Comparison of ENCODE assay signal across 8 mouse cellular contexts in genomic region chr13:48544867-48545266, GRCm38 (mm10). TPM values are rescaled to one million over a fixed set of nuclear protein-coding genes. Genes with fewer than 3 reads are reported as not detected.
DNase-seq lines count a peak whose midpoint lies in the region; ATAC-seq and TF ChIP-seq lines count a peak whose summit lies in the region.
"Had no signal": no experiment of that assay in that cellular context is flagged by ENCODE, and none has a peak within 500 bp of the region (broad histone marks: within the 10 kb centered on the region; RNA-seq: fewer than 3 reads in every experiment).

No protein-coding gene starts in this region.

- DNase-seq in lung, adult 18-20 months: no peak
- DNase-seq in limb, embryonic 14.5 days (ENCODE audit: low spot score): no peak
- no peak for DNase-seq in spleen, adult 18-20 months
- no peak for DNase-seq in retina, embryonic 14.5 days (ENCODE audit: low spot score)
- DNase-seq: kidney, adult 18-20 months had no signal

- ATAC-seq in lung, embryonic 15.5 days (ENCODE audit: borderline replicate concordance, extremely low read depth, low FRiP score, low TSS enrichment): no peak
- ATAC-seq in forebrain, embryonic 12.5 days (ENCODE audit: low FRiP score): no peak
- ATAC-seq in limb, embryonic 14.5 days (ENCODE audit: low FRiP score, low read depth): no peak
- ATAC-seq in stomach, embryonic 15.5 days (ENCODE audit: insufficient read depth, low FRiP score, low read depth): no peak

- H3K36me3 ChIP-seq in lung, embryonic 15.5 days: no peaks in the 10 kb centered on the region
- no peaks in the 10 kb centered on the region for H3K36me3 ChIP-seq in forebrain, embryonic 12.5 days (replicated peaks)
- H3K36me3 ChIP-seq in limb, embryonic 14.5 days (ENCODE audit: control insufficient read depth, insufficient read depth, low read length): peaks cover 4% of the 10 kb centered on the region; the same call in 1 of the 2 replicates
- no peaks in the 10 kb centered on the region for H3K36me3 ChIP-seq in stomach, embryonic 15.5 days

- no peak for TF ChIP-seq POLR2A in limb, embryonic 14.5 days (IDR thresholded peaks at IDR 0.05; ENCODE audit: borderline replicate concordance, extremely low read depth, insufficient read depth, insufficient read length)

- peak overlapping the region; percentile 92; the same call in 1 of the 2 replicates for H3K27ac ChIP-seq in lung, embryonic 15.5 days
- H3K27ac ChIP-seq in forebrain, embryonic 12.5 days: no peak overlapping the region
- H3K27ac ChIP-seq in limb, embryonic 14.5 days (replicated peaks; ENCODE audit: low read depth, low read length): no peak overlapping the region
- no peak overlapping the region; the same call in 1 of the 2 replicates for H3K27ac ChIP-seq in stomach, embryonic 15.5 days

- H3K4me2 ChIP-seq in lung, embryonic 15.5 days: peak overlapping the region; percentile 67
- H3K4me2 ChIP-seq in forebrain, embryonic 12.5 days: peak overlapping the region; percentile 74
- peak overlapping the region; percentile 50 for H3K4me2 ChIP-seq in limb, embryonic 14.5 days (replicated peaks; ENCODE audit: low read depth, low read length, severe bottlenecking)
- peak overlapping the region; percentile 53 for H3K4me2 ChIP-seq in stomach, embryonic 15.5 days

- peak overlapping the region; percentile 76 for H3K4me3 ChIP-seq in lung, embryonic 15.5 days
- H3K4me3 ChIP-seq in forebrain, embryonic 12.5 days (replicated peaks): peak overlapping the region; percentile 91
- H3K4me3 ChIP-seq in limb, embryonic 14.5 days (replicated peaks; ENCODE audit: low read length): peak overlapping the region; percentile 97
- peak overlapping the region; percentile 87 for H3K4me3 ChIP-seq in stomach, embryonic 15.5 days (replicated peaks)

- peaks cover 41% of the 10 kb centered on the region for H3K4me1 ChIP-seq in lung, embryonic 15.5 days
- peaks cover 28% of the 10 kb centered on the region for H3K4me1 ChIP-seq in forebrain, embryonic 12.5 days
- H3K4me1 ChIP-seq in limb, embryonic 14.5 days (ENCODE audit: control insufficient read depth, insufficient read depth, low read length): peaks cover 31% of the 10 kb centered on the region
- peaks cover 17% of the 10 kb centered on the region for H3K4me1 ChIP-seq in stomach, embryonic 15.5 days

- H3K27me3 ChIP-seq in lung, embryonic 15.5 days: no peaks in the 10 kb centered on the region
- no peaks in the 10 kb centered on the region for H3K27me3 ChIP-seq in forebrain, embryonic 12.5 days
- H3K27me3 ChIP-seq in limb, embryonic 14.5 days (ENCODE audit: control insufficient read depth, insufficient read depth, low read length): no peaks in the 10 kb centered on the region
- no peaks in the 10 kb centered on the region for H3K27me3 ChIP-seq in stomach, embryonic 15.5 days (replicated peaks)

- H3K9me3 ChIP-seq in lung, embryonic 15.5 days: no peaks in the 10 kb centered on the region
- H3K9me3 ChIP-seq in forebrain, embryonic 12.5 days: no peaks in the 10 kb centered on the region
- H3K9me3 ChIP-seq in limb, embryonic 14.5 days (ENCODE audit: control insufficient read depth, low read length): no peaks in the 10 kb centered on the region
- H3K9me3 ChIP-seq in stomach, embryonic 15.5 days: no peaks in the 10 kb centered on the region

- H3K9ac ChIP-seq in lung, embryonic 15.5 days: peak overlapping the region; percentile 79
- H3K9ac ChIP-seq in forebrain, embryonic 12.5 days: no peak overlapping the region
- H3K9ac ChIP-seq in limb, embryonic 14.5 days (ENCODE audit: low read depth, low read length, severe bottlenecking): peak overlapping the region; percentile 80
- H3K9ac ChIP-seq in stomach, embryonic 15.5 days: no peak overlapping the region

- WGBS in lung, embryonic 15.5 days: 22% methylated on average over 4 of the region's 4 CpGs
- WGBS in forebrain, embryonic 12.5 days: 55% methylated on average over 4 of the region's 4 CpGs
- WGBS in limb, embryonic 14.5 days: 42% methylated on average over 4 of the region's 4 CpGs
- WGBS in stomach, embryonic 15.5 days: 35% methylated on average over 4 of the region's 4 CpGs

RNA-seq across cellular contexts. Expression of gene A830005F24Rik, which starts 31.5 kb away (rescaled TPM):
- polyA plus RNA-seq in lung, embryonic 15.5 days (2015; fragmentation: Nextera tagmentation; extraction: Ambion mirVana): 0.79 and 1.1 TPM in 2 replicates
- polyA plus RNA-seq in forebrain, embryonic 12.5 days (2016; fragmentation: Nextera tagmentation; extraction: Ambion mirVana): 2.9 TPM in 2 replicates
- 0.26 and 1.6 TPM in 2 replicates for polyA plus RNA-seq in limb, embryonic 14.5 days (2012; rRNA removed)
- polyA plus RNA-seq in limb, embryonic 14.5 days (2014; fragmentation: Nextera tagmentation; extraction: Ambion mirVana): 1.2 and 1.8 TPM in 2 replicates
- polyA plus RNA-seq in stomach, embryonic 15.5 days (2015; fragmentation: Nextera tagmentation; extraction: Ambion mirVana): 0.51 and 0.86 TPM in 2 replicates

RNA-seq across cellular contexts. Expression of gene Zfp169, which starts 31.6 kb away (rescaled TPM):
- 3.6 and 3.7 TPM in 2 replicates for polyA plus RNA-seq in lung, embryonic 15.5 days (2015; fragmentation: Nextera tagmentation; extraction: Ambion mirVana)
- 5.7 and 7.0 TPM in 2 replicates for polyA plus RNA-seq in forebrain, embryonic 12.5 days (2016; fragmentation: Nextera tagmentation; extraction: Ambion mirVana)
- 8.6 and 11.5 TPM in 2 replicates for polyA plus RNA-seq in limb, embryonic 14.5 days (2012; rRNA removed)
- polyA plus RNA-seq in limb, embryonic 14.5 days (2014; fragmentation: Nextera tagmentation; extraction: Ambion mirVana): 5.6 and 7.6 TPM in 2 replicates
- 3.2 and 4.0 TPM in 2 replicates for polyA plus RNA-seq in stomach, embryonic 15.5 days (2015; fragmentation: Nextera tagmentation; extraction: Ambion mirVana)

Comparison
In these comparisons a context has a peak if more than half of its experiments do, and no peak if none do; other contexts are left out.
1. H3K9ac ChIP-seq: peak in lung, embryonic 15.5 days (single experiment) and limb, embryonic 14.5 days (single experiment); none in forebrain, embryonic 12.5 days (single experiment) and stomach, embryonic 15.5 days (single experiment).
2. Peak in every context shown above with its lines, with median percentiles within 50 percentile points of each other: H3K4me2 ChIP-seq and H3K4me3 ChIP-seq.